Mouse (Mus musculus) olfactory bulb, adult 2 months (tissue): Measurements from ENCODE around the gene Sik3. TPM values are rescaled to one million over a fixed set of nuclear protein-coding genes. Genes with fewer than 3 reads are reported as not detected.

Experiments
- H3K27ac ChIP-seq: fragments of 200-500 bp; 2 replicates; pipeline ENCODE4 v1.5.1; 2012; ENCODE audit warnings: low read depth, low read length; ENCODE audit not compliant: insufficient read depth
- H3K4me1 ChIP-seq: fragments of 200-500 bp; 2 replicates; pipeline ENCODE4 v1.6.1; 2012; ENCODE audit warnings: low read length; ENCODE audit not compliant: control insufficient read depth, insufficient read depth
- H3K4me3 ChIP-seq: fragments of 200-500 bp; 2 replicates; pipeline ENCODE4 v1.5.1; 2012; ENCODE audit warnings: mild to moderate bottlenecking, low read depth, low read length, moderate library complexity; ENCODE audit not compliant: insufficient read depth
- CTCF ChIP-seq: fragments of 200-500 bp; IDR thresholded peaks from 2 replicates; pipeline ENCODE4 v1.5.1; 2012; ENCODE audit warnings: low read depth, mild to moderate bottlenecking, low read length, moderate library complexity; ENCODE audit not compliant: insufficient read depth
- POLR2A ChIP-seq: fragments of 200-500 bp; IDR thresholded peaks from 2 replicates; pipeline ENCODE4 v1.6.1; 2012; ENCODE audit warnings: mild to moderate bottlenecking, low read depth, low read length, moderate library complexity; ENCODE audit not compliant: insufficient read depth
- WGBS: fragments of 180-500 bp; shearing (Covaris S2); methylation state at CpG from one replicate; pipeline ENCODE4 v1.1.7; 2018; 5-methylcytosine and 5-hydroxymethylcytosine counted together
- polyA plus RNA-seq: library from polyadenylated mRNA; stranded (reverse); fragments of >200 nt; gene quantifications from 2 replicates; pipeline ENCODE4 v1.2.4, GENCODE M21; 2012; ENCODE audit warnings: low replicate concordance; ENCODE audit not compliant: missing spikeins, insufficient read depth, insufficient read length

Gene Sik3
- polyA plus RNA-seq, 1 experiment: 51.7 TPM

DNA sequence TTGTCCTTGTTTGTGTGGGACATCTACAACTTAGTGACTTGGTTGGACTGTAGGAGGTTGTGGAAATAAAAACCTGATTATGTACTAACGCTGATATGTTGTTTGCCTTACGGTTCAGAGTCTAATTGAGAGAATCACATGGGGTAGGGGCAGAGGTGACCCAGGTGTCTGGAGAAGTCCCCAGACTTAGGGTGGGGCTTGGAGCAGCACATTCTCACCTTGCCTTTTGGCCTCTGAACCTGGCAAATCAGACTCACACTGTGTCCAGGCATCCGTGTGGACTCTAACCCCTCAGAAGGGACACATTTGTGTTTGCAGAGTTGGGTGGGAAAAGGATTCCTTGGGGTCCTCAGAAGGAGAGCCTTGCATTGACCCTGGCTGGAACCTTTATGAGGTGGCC, 211.5 kb downstream of the Sik3 start:
- 83% methylated on average over 3 of the region's 3 CpGs for WGBS
- TF ChIP-seq CTCF: no peak
- TF ChIP-seq POLR2A: no peak
- Histone ChIP-seq H3K27ac (no peak overlapping the region), H3K4me3 (no peak overlapping the region), H3K4me1 (no peaks in the 10 kb centered on the region)

DNA sequence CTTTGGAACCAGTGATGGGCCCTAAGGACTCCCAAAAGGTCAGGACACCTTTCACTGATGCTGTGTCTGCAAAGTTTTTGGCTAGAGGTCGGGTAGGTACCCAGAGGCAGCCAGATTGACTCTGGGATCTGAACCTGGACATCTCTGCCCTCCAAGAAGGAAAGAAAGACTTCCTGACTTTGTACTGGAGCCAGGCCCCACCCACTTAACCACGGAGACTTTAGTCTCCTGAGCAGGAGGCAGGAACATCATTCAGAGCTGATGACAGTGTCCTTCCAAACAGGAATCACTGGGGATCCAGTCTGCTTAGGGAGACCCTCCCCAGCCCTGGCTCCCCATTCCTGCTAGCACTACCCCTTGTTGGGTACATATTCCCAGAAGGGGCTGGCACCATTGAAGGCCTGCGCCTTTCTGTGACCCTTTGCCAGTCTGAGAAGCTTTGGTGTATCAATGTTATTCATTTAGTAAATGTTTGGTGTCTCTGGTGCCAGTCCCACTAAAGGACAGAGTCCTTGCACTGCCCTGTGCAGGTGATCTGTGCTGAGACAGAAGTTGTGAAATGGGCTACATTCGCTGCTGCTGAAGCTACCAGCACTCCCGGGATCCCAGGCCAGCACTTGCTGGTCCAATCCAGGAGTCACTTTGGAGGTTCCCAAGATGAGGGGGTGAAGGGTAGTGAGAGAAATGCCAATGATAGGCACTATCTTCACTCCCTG, 212.5 kb downstream of the Sik3 start:
- no peak for TF ChIP-seq POLR2A
- no peak for TF ChIP-seq CTCF
- WGBS: 62% methylated on average over 5 of the region's 5 CpGs
- Histone ChIP-seq H3K4me3 (no peak overlapping the region), H3K4me1 (peaks cover 1% of the 10 kb centered on the region), H3K27ac (no peak overlapping the region)

DNA sequence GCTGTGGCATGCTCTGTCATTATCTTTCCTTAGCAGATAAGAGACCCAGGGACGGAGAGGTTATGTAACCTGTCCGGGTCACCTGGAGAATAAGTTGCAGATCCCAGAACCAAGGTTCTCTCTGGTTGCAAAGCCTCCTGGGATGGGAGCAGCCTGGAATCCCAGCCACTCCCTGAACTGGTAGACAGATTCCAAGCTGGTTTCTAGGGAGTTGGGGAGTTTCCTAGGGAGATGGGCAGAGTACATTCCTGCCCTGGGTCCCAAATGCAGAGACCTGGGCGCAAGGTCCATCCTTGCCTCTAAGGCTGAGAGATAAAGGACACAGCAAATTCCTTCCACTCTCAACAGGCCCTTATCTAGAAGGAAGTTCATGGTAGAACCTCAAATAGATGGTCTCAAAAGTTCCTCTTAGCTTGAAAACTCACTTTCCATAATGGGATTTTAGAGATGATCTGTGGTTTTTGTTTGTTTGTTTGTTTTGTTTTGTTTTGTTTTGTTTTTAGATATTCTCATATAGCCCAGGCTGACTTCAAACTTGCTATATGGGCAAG, 214.5 kb downstream of the Sik3 start:
- 96% methylated on average over 3 of the region's 3 CpGs for WGBS
- Histone ChIP-seq H3K27ac (no peak overlapping the region), H3K4me3 (no peak overlapping the region), H3K4me1 (peaks cover 9% of the 10 kb centered on the region)
- no peak for TF ChIP-seq CTCF
- no peak for TF ChIP-seq POLR2A

DNA sequence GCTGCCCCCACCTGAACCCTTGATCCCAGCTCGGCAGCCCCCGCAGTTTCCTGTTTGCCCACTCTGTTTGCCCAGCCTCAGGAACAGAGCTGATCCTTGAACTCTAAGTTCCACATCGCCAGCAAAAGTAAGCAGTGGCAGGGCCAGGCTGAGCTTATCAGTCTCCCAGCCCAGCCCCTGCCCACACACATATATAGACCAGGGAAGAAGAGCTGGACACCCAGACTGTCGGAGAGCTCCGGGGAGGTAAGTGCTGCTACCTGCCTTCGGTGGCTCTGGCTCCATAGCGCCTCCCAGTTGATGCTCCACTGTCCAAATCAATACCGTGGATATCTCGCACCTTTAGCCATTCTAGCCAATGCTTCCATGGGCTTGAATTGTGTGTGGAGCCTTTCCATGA, 215.9 kb downstream of the Sik3 start, which contains the start of gene Apoa1:
TSS of gene Apoa1 (plus strand) at position 90 of the 400 bp plus-strand sequence.
- no peak within 1 kb of the TSS for H3K27ac ChIP-seq
- WGBS: 70% methylated on average over 9 of the region's 9 CpGs
- TF ChIP-seq CTCF (no peak), POLR2A (no peak)
- H3K4me1 ChIP-seq: peaks cover 9% of the 10 kb centered on the region
- H3K4me3 ChIP-seq: no peak within 1 kb of the TSS

DNA sequence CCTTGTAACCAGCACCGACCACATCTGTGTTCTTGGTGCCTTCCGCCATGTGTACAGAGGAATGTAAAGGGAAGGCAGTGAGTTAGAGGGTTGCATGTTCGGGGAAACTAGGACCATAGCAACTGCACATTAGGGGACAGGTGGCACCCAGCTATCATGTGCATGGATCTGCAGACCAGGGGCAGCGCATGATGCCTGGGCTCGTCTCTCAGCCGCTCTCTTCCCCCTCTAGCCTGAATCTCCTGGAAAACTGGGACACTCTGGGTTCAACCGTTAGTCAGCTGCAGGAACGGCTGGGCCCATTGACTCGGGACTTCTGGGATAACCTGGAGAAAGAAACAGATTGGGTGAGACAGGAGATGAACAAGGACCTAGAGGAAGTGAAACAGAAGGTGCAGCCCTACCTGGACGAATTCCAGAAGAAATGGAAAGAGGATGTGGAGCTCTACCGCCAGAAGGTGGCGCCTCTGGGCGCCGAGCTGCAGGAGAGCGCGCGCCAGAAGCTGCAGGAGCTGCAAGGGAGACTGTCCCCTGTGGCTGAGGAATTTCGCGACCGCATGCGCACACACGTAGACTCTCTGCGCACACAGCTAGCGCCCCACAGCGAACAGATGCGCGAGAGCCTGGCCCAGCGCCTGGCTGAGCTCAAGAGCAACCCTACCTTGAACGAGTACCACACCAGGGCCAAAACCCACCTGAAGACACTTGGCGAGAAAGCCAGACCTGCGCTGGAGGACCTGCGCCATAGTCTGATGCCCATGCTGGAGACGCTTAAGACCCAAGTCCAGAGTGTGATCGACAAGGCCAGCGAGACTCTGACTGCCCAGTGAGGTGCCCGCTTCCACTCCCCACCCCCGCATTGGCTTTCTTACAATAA, 217.2 kb downstream of the Sik3 start:
- H3K4me1 ChIP-seq: peaks cover 9% of the 10 kb centered on the region
- TF ChIP-seq POLR2A (peak; percentile 47; the same call in 1 of the 2 replicates), CTCF (peak; percentile 77)
- 14% methylated on average over 37 of the region's 37 CpGs for WGBS
- H3K27ac ChIP-seq: peak overlapping the region; percentile 29
- H3K4me3 ChIP-seq: peak overlapping the region; percentile 49

DNA sequence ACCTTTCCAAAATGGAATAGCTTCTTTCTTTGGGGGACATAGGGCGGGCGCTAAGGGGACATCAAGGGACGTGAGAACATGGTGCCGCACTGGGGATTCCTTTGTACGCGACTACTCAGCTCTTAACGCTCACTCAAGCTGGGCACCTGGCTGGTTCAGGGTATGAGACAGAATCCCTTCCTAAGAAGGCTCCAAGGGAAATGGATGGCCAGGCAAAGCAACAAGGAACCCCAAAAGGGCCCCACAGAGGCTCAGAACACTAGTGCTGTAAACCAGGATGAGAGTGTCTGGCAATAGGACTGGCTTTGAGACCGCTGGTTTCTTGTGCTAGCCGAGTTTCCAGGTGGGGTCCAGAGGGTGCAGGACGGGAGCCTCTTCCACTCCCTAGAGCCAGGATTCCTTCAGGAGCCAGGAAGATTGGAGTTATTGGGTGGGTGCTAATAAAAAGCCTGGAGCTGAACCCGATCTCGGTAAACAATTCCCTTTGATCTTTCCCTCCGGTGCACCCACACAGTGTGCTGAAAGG, 217.9 kb downstream of the Sik3 start:
- Histone ChIP-seq H3K4me1 (peaks cover 9% of the 10 kb centered on the region), H3K27ac (peak overlapping the region; percentile 29; the same call in 1 of the 2 replicates), H3K4me3 (peak overlapping the region; percentile 49)
- TF ChIP-seq POLR2A (no peak), CTCF (no peak)
- 26% methylated on average over 13 of the region's 13 CpGs for WGBS

DNA sequence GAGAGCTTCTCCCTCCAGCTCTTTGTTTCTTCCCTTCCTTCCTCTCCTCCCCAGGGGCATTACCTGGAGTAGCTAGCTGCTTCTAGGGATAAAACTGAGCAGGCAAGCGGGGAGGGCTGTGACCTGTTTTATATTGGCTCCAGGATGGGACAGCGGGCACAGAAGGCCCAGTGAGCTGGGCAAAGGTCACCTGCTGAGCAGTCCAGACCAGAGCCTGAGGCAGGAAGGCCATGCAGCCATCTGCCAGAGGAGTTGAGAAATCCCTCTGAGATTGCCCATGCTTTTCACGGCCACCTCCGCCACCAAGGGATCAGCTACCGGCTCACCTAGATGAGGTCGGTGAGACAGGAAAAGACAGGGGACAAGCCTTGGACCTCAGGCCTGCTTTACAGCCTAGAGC, 222.6 kb downstream of the Sik3 start:
- peaks cover 6% of the 10 kb centered on the region for H3K4me1 ChIP-seq
- 90% methylated on average over 6 of the region's 6 CpGs for WGBS
- no peak overlapping the region for H3K27ac ChIP-seq
- TF ChIP-seq CTCF (no peak), POLR2A (no peak)
- no peak overlapping the region for H3K4me3 ChIP-seq

DNA sequence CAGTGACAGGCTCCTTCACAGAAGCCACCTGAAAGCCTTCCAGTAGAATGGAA, 222.8 kb downstream of the Sik3 start, which contains the start of gene Apoc3:
TSS of gene Apoc3 (minus strand) at position 41 of the 53 bp plus-strand sequence.
- Histone ChIP-seq H3K27ac (no peak within 1 kb of the TSS), H3K4me3 (no peak within 1 kb of the TSS), H3K4me1 (peaks cover 4% of the 10 kb centered on the region)
- TF ChIP-seq POLR2A (no peak), CTCF (no peak)

DNA sequence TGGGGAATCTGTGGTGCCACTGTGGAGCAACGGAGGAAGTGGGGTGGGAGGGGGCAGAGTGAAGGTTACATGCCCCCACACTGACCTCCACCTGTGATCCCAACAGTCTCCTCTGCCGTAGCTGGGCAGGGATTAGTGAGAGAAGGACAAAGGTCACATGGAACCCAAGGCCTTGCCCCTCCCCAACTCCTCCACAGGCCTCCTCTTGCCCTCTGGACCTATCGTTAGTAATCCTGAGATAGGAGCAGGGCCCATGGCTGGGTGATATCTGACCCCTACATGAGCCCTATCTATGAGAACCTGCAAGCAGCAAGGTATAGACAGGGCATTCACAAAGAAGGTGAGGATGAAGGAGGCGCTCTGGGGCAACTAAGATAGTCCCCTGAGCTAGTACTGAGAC, 223.0 kb downstream of the Sik3 start:
- Histone ChIP-seq H3K4me1 (peaks cover 2% of the 10 kb centered on the region; the same call in 1 of the 2 replicates), H3K27ac (no peak overlapping the region), H3K4me3 (no peak overlapping the region)
- TF ChIP-seq POLR2A (no peak), CTCF (no peak)
- WGBS: 82% methylated on average over 4 of the region's 4 CpGs
